Mouse (Mus musculus): ENCODE results near the gene Prg3. TPM values are rescaled to one million over a fixed set of nuclear protein-coding genes. Genes with fewer than 3 reads are reported as not detected.

Gene Prg3
- total and polyA plus RNA-seq, 3 experiments = not detected

DNA sequence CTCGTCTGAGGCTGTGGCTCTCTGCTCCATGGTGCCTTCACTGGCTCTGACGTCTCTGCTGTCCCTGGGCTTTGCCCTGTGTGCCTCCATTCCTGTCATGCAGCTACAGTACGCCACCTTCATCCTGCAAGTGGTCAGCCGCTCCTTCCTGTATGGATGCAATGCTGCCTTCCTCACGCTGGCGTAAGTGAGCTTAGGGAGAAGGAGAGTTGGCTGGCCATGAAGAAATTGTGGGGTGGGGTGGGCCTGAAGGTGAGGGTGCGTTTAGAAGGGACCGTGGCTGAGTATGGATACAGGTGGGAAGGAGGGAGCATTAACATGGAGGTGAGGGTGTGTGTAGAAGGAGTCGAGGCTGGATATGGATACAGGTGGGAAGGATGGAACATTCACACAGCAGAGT, 32.6 kb upstream of the Prg3 start:
- no peak overlapping the region for H3K4me3 ChIP-seq (replicated peaks in 1 of 3; ENCODE audit: low read depth in 2 of 3, low read length in 2 of 3, poor library complexity in 1 of 3)

GRCm38 (mm10) chr2:84956274-84956673, 31.7 kb upstream of the Prg3 start:
- H3K4me2 ChIP-seq (ENCODE audit: insufficient read depth, low read depth, poor library complexity, severe bottlenecking) = no peak overlapping the region
- in situ Hi-C loops (cut with MboI; ENCODE audit: low pct_ligation_motif_present, low pct_unique_long_range_greater_than_20kb, low sequenced_read_pairs) = no loop called here
- no peak overlapping the region for H3K9ac ChIP-seq (ENCODE audit: insufficient read depth, low read depth)
- no peak overlapping the region for H3K4me3 ChIP-seq (replicated peaks in 1 of 3; ENCODE audit: low read depth in 2 of 3, low read length in 2 of 3, poor library complexity in 1 of 3)
- peak; percentile 83 for DNase-seq (ENCODE audit: extremely low read depth)
- H3K27ac ChIP-seq (ENCODE audit: insufficient read depth, low read depth) = no peak overlapping the region
- H3K79me2 ChIP-seq (replicated peaks; ENCODE audit: control insufficient read depth, extremely low read depth, insufficient read depth, poor library complexity, severe bottlenecking) = no peaks in the 10 kb centered on the region; the same call in 1 of the 2 replicates
- dilution Hi-C loops (cut with MboI; ENCODE audit: extremely low pct_ligation_motif_present, extremely low pct_unique_long_range_greater_than_20kb, low sequenced_read_pairs) = no loop called here
- peaks cover 66 to 88% of the 10 kb centered on the region in 2 experiments for H3K36me3 ChIP-seq (replicated peaks in 1 of 2; ENCODE audit: control insufficient read depth in 1 of 2, insufficient read depth in 1 of 2, low read length in 1 of 2)
- TF ChIP-seq IRF4 (IDR thresholded peaks at IDR 0.05; ENCODE audit: low read depth, low read length) (peak; percentile 78), RAD21 (IDR thresholded peaks at IDR 0.05; ENCODE audit: low read depth, low read length) (peak; percentile 97), MYC (IDR thresholded peaks at IDR 0.05; ENCODE audit: low read depth, low read length) (0 out of 2 replicates have a peak, but pooled peaks have one; percentile 45), MAFK (IDR thresholded peaks at IDR 0.05; ENCODE audit: insufficient replicate concordance, low read length) (no peak), PAX5 (IDR thresholded peaks at IDR 0.05; ENCODE audit: low read length) (no peak), UBTF (IDR thresholded peaks at IDR 0.05; ENCODE audit: low read depth, low read length) (no peak), MEF2A (IDR thresholded peaks at IDR 0.05; ENCODE audit: borderline replicate concordance, low read depth, low read length) (peak; percentile 51; the same call in 1 of the 2 replicates), CTCF (conservative IDR thresholded peaks at IDR 0.05 in 1 of 2, IDR thresholded peaks at IDR 0.05 in 1 of 2; ENCODE audit: low read depth in 2 of 2, low read length in 2 of 2) (peak; percentile 88 to 96), TCF12 (IDR thresholded peaks at IDR 0.05; ENCODE audit: low read depth, low read length) (no peak), SMC3 (IDR thresholded peaks at IDR 0.05; ENCODE audit: low read depth, low read length) (peak; percentile 98), HCFC1 (IDR thresholded peaks at IDR 0.05; ENCODE audit: low read depth, low read length) (no peak), NELFE (IDR thresholded peaks at IDR 0.05; ENCODE audit: low read depth, low read length) (no peak), ZC3H11A (IDR thresholded peaks at IDR 0.05; ENCODE audit: low read depth, low read length) (peak; percentile 59; the same call in 1 of the 2 replicates), EP300 (IDR thresholded peaks at IDR 0.05; ENCODE audit: low read length) (peak; percentile 46), POLR2A (IDR thresholded peaks at IDR 0.05; ENCODE audit: low read depth, low read length) (no peak; the same call in 1 of the 2 replicates), SIN3A (IDR thresholded peaks at IDR 0.05; ENCODE audit: low read length) (no peak)
- peaks cover 3% of the 10 kb centered on the region for H3K9me3 ChIP-seq (replicated peaks; ENCODE audit: low read length)
- H3K4me1 ChIP-seq (ENCODE audit: control insufficient read depth in 1 of 2, insufficient read depth in 2 of 2) = peaks cover 18 to 87% of the 10 kb centered on the region in 2 experiments
- no peaks in the 10 kb centered on the region for H3K27me3 ChIP-seq (replicated peaks)

More for the DNA sequence above, 32.6 kb upstream of the Prg3 start:
- Histone ChIP-seq H3K9ac (ENCODE audit: insufficient read depth, low read depth) (no peak overlapping the region), H3K9me3 (replicated peaks; ENCODE audit: low read length) (peaks cover 3% of the 10 kb centered on the region), H3K27me3 (replicated peaks) (no peaks in the 10 kb centered on the region), H3K4me2 (ENCODE audit: insufficient read depth, low read depth, poor library complexity, severe bottlenecking) (no peak overlapping the region), H3K79me2 (replicated peaks; ENCODE audit: control insufficient read depth, extremely low read depth, insufficient read depth, poor library complexity, severe bottlenecking) (no peaks in the 10 kb centered on the region; the same call in 1 of the 2 replicates), H3K36me3 (replicated peaks in 1 of 2; ENCODE audit: control insufficient read depth in 1 of 2, insufficient read depth in 1 of 2, low read length in 1 of 2) (peaks cover 74 to 94% of the 10 kb centered on the region in 2 experiments), H3K4me1 (ENCODE audit: control insufficient read depth in 1 of 2, insufficient read depth in 2 of 2) (peaks cover 15 to 87% of the 10 kb centered on the region in 2 experiments), H3K27ac (ENCODE audit: insufficient read depth, low read depth) (no peak overlapping the region)
- in situ Hi-C loops (cut with MboI; ENCODE audit: low pct_ligation_motif_present, low pct_unique_long_range_greater_than_20kb, low sequenced_read_pairs) (no loop called here), dilution Hi-C loops (cut with MboI; ENCODE audit: extremely low pct_ligation_motif_present, extremely low pct_unique_long_range_greater_than_20kb, low sequenced_read_pairs) (no loop called here)
- DNase-seq (ENCODE audit: extremely low read depth) = no peak
- TF ChIP-seq MAFK (IDR thresholded peaks at IDR 0.05; ENCODE audit: insufficient replicate concordance, low read length) = no peak
- TF ChIP-seq MXI1 (IDR thresholded peaks at IDR 0.05; ENCODE audit: low read depth, low read length) = no peak
- TF ChIP-seq HCFC1 (IDR thresholded peaks at IDR 0.05; ENCODE audit: low read depth, low read length) = no peak
- TF ChIP-seq EP300 (IDR thresholded peaks at IDR 0.05; ENCODE audit: low read length) = no peak

Measured in CH12.LX (cell line).